Mouse (Mus musculus) neural tube, embryonic 11.5 days (tissue): ENCODE measurements around the gene Ptpre. TPM values are rescaled to one million over a fixed set of nuclear protein-coding genes. Genes with fewer than 3 reads are reported as not detected.

Experiments used
- ATAC-seq: fragments of 200-750 bp; cut with Nextera tagmentation; 2 replicates; pipeline ENCODE4 v1.8.0; 2017; ENCODE audit warnings: moderate number of reproducible peaks, mild to moderate bottlenecking, moderate TSS enrichment, moderate library complexity; ENCODE audit not compliant: insufficient read depth, low FRiP score, low TSS enrichment
- DNase-seq: peaks from one replicate; pipeline ENCODE4 v3.0.0-alpha.2; 2015; ENCODE audit warnings: low spot score
- H3K27ac ChIP-seq: fragments of 300-500 bp; sonication (generic); 2 replicates; pipeline ENCODE4 v1.5.1; 2014; ENCODE audit warnings: low read depth, mild to moderate bottlenecking, low read length
- H3K27me3 ChIP-seq: fragments of 300-500 bp; sonication (generic); 2 replicates; pipeline ENCODE4 v1.6.1; 2014; ENCODE audit warnings: mild to moderate bottlenecking, low read length, mixed read lengths; ENCODE audit not compliant: control insufficient read depth, insufficient read depth
- H3K36me3 ChIP-seq: fragments of 300-500 bp; sonication (generic); 2 replicates; pipeline ENCODE4 v1.6.1; 2014; ENCODE audit warnings: mild to moderate bottlenecking, low read length, moderate library complexity, mixed read lengths; ENCODE audit not compliant: control insufficient read depth, insufficient read depth
- H3K4me1 ChIP-seq: fragments of 300-500 bp; sonication (generic); 2 replicates; pipeline ENCODE4 v1.6.1; 2014; ENCODE audit warnings: low read length, mixed read lengths; ENCODE audit not compliant: control insufficient read depth, insufficient read depth
- H3K4me2 ChIP-seq: fragments of 300-500 bp; sonication (generic); 2 replicates; pipeline ENCODE4 v1.6.1; 2014; ENCODE audit warnings: low read depth, mild to moderate bottlenecking, moderate library complexity
- H3K4me3 ChIP-seq: fragments of 300-500 bp; sonication (generic); 2 replicates; pipeline ENCODE4 v1.5.1; 2014; ENCODE audit warnings: low read depth, low read length
- H3K9ac ChIP-seq: fragments of 300-500 bp; sonication (generic); 2 replicates; pipeline ENCODE4 v1.6.1; 2014; ENCODE audit warnings: mild to moderate bottlenecking, low read length
- H3K9me3 ChIP-seq: fragments of 300-500 bp; sonication (generic); 2 replicates; pipeline ENCODE4 v1.6.1; 2016; ENCODE audit warnings: low read length; ENCODE audit not compliant: control insufficient read depth
- WGBS: fragments of 180-500 bp; shearing (Covaris S2); extraction: QIAGEN DNeasy Blood & Tissue Kit; methylation state at CpG from one replicate; pipeline ENCODE4 v1.1.7; 2014; 5-methylcytosine and 5-hydroxymethylcytosine counted together
- polyA plus RNA-seq: library from polyadenylated mRNA; unstranded; fragments of >200 nt; fragmentation: Nextera tagmentation; extraction: Ambion mirVana; gene quantifications from 2 replicates; pipeline ENCODE4 v1.2.1, GENCODE M21; 2014

Ptpre gene
- polyA plus RNA-seq, 1 experiment from 2014 or later: 0.97 TPM

GRCm38 (mm10) chr7:135542235-135542634 lies 5.0 kb downstream of the Ptpre start:
- H3K4me3 ChIP-seq: no peak overlapping the region
- 87% methylated on average over 3 of the region's 3 CpGs for WGBS
- DNase-seq (no peak), ATAC-seq (no peak)
- H3K27ac ChIP-seq: no peak overlapping the region
- H3K4me1 ChIP-seq: no peaks in the 10 kb centered on the region
- no peak overlapping the region for H3K9ac ChIP-seq
- peaks cover 14% of the 10 kb centered on the region for H3K27me3 ChIP-seq
- no peak overlapping the region for H3K4me2 ChIP-seq
- H3K9me3 ChIP-seq: no peaks in the 10 kb centered on the region
- H3K36me3 ChIP-seq: no peaks in the 10 kb centered on the region

GRCm38 (mm10) chr7:135543033-135543432 lies 5.8 kb downstream of the Ptpre start:
- WGBS: 75% methylated on average over 3 of the region's 3 CpGs
- no peak for DNase-seq
- no peak overlapping the region for H3K9ac ChIP-seq

GRCm38 (mm10) chr7:135544321-135544720 lies 7.0 kb downstream of the Ptpre start:
- H3K27ac ChIP-seq: no peak overlapping the region
- DNase-seq: no peak
- no peak overlapping the region for H3K9ac ChIP-seq
- no peaks in the 10 kb centered on the region for H3K9me3 ChIP-seq
- no peaks in the 10 kb centered on the region for H3K36me3 ChIP-seq
- peaks cover 2% of the 10 kb centered on the region; the same call in 1 of the 2 replicates for H3K27me3 ChIP-seq
- no peak overlapping the region for H3K4me3 ChIP-seq
- 93% methylated on average over 6 of the region's 6 CpGs for WGBS
- no peak for ATAC-seq
- H3K4me1 ChIP-seq: peaks cover 5% of the 10 kb centered on the region; the same call in 1 of the 2 replicates
- no peak overlapping the region for H3K4me2 ChIP-seq

More at GRCm38 (mm10) chr7:135543033-135543432, 5.8 kb downstream of the Ptpre start:
- ATAC-seq: no peak
- no peaks in the 10 kb centered on the region for H3K9me3 ChIP-seq
- no peak overlapping the region for H3K27ac ChIP-seq
- H3K27me3 ChIP-seq: peaks cover 14% of the 10 kb centered on the region
- H3K4me3 ChIP-seq: no peak overlapping the region
- H3K36me3 ChIP-seq: no peaks in the 10 kb centered on the region
- no peak overlapping the region for H3K4me2 ChIP-seq
- no peaks in the 10 kb centered on the region; the same call in 1 of the 2 replicates for H3K4me1 ChIP-seq

- Histone ChIP-seq H3K4me3 (no peak overlapping the region), H3K4me2 (no peak overlapping the region), H3K36me3 (no peaks in the 10 kb centered on the region), H3K27me3 (no peaks in the 10 kb centered on the region), H3K9ac (no peak overlapping the region), H3K27ac (no peak overlapping the region), H3K4me1 (peaks cover 5% of the 10 kb centered on the region), H3K9me3 (no peaks in the 10 kb centered on the region)
- WGBS: 73% methylated on average over 7 of the region's 7 CpGs
- DNase-seq (no peak), ATAC-seq (no peak)
Measured at GRCm38 (mm10) chr7:135545957-135546356, 8.7 kb downstream of the Ptpre start.

GRCm38 (mm10) chr7:135546530-135546929 lies 9.2 kb downstream of the Ptpre start:
- DNase-seq: no peak
- ATAC-seq: no peak
- Histone ChIP-seq H3K4me3 (no peak overlapping the region), H3K36me3 (no peaks in the 10 kb centered on the region), H3K9ac (no peak overlapping the region), H3K4me1 (peaks cover 5% of the 10 kb centered on the region), H3K27ac (no peak overlapping the region), H3K27me3 (no peaks in the 10 kb centered on the region), H3K4me2 (no peak overlapping the region), H3K9me3 (no peaks in the 10 kb centered on the region)
- WGBS: 67% methylated on average over 5 of the region's 5 CpGs

GRCm38 (mm10) chr7:135548434-135548833 lies 11.2 kb downstream of the Ptpre start:
- Histone ChIP-seq H3K9me3 (no peaks in the 10 kb centered on the region), H3K27me3 (no peaks in the 10 kb centered on the region), H3K4me1 (peaks cover 5% of the 10 kb centered on the region), H3K4me3 (no peak overlapping the region), H3K27ac (no peak overlapping the region), H3K36me3 (no peaks in the 10 kb centered on the region), H3K4me2 (no peak overlapping the region), H3K9ac (no peak overlapping the region)
- DNase-seq: peak; percentile 38
- peak; percentile 74 for ATAC-seq
- 26% methylated on average over 6 of the region's 6 CpGs for WGBS

- WGBS: 67% methylated on average over 1 of the region's 1 CpGs
Measured at GRCm38 (mm10) chr7:135551547-135551946, 14.3 kb downstream of the Ptpre start.

GRCm38 (mm10) chr7:135553550-135553949 lies 16.3 kb downstream of the Ptpre start:
- no peak overlapping the region for H3K27ac ChIP-seq

More at GRCm38 (mm10) chr7:135551547-135551946, 14.3 kb downstream of the Ptpre start:
- DNase-seq: no peak
- Histone ChIP-seq H3K9me3 (no peaks in the 10 kb centered on the region), H3K27me3 (no peaks in the 10 kb centered on the region), H3K4me1 (peaks cover 5% of the 10 kb centered on the region), H3K4me3 (no peak overlapping the region), H3K9ac (no peak overlapping the region), H3K4me2 (no peak overlapping the region), H3K27ac (no peak overlapping the region), H3K36me3 (no peaks in the 10 kb centered on the region)
- no peak for ATAC-seq

GRCm38 (mm10) chr7:135556663-135557402 lies 19.6 kb downstream of the Ptpre start:
- 86% methylated on average over 3 of the region's 3 CpGs for WGBS
- Histone ChIP-seq H3K9ac (no peak overlapping the region), H3K4me2 (no peak overlapping the region), H3K36me3 (no peaks in the 10 kb centered on the region), H3K4me1 (peaks cover 3% of the 10 kb centered on the region; the same call in 1 of the 2 replicates), H3K9me3 (no peaks in the 10 kb centered on the region), H3K4me3 (no peak overlapping the region), H3K27me3 (no peaks in the 10 kb centered on the region), H3K27ac (no peak overlapping the region)
- DNase-seq (no peak), ATAC-seq (no peak)

More at GRCm38 (mm10) chr7:135553550-135553949, 16.3 kb downstream of the Ptpre start:
- DNase-seq (no peak), ATAC-seq (no peak)
- Histone ChIP-seq H3K9me3 (no peaks in the 10 kb centered on the region), H3K36me3 (no peaks in the 10 kb centered on the region), H3K4me3 (no peak overlapping the region), H3K4me1 (peaks cover 3% of the 10 kb centered on the region), H3K4me2 (no peak overlapping the region), H3K9ac (no peak overlapping the region), H3K27me3 (no peaks in the 10 kb centered on the region)
- WGBS: 85% methylated on average over 3 of the region's 3 CpGs
